Mouse (Mus musculus) intestine, embryonic 14.5 days (tissue): ENCODE data around the gene Gm19668. TPM values are rescaled to one million over a fixed set of nuclear protein-coding genes. Genes with fewer than 3 reads are reported as not detected.
A peak's percentile ranks its signal among the peaks of the same experiment; 100 is the strongest.
"Not testable (repeated sequence)": the region's sequence is repeated elsewhere in the genome, so short reads cannot be mapped to it uniquely, and the experiment has no call there.

Experiments used
- ATAC-seq: fragments of 200-750 bp; cut with Nextera tagmentation; replicated peaks from 2 replicates; pipeline ENCODE4 v1.8.0; 2017; ENCODE audit warnings: low read depth, moderate number of reproducible peaks, moderate TSS enrichment, moderate library complexity; ENCODE audit not compliant: low FRiP score, low TSS enrichment
- DNase-seq: peaks from one replicate; pipeline ENCODE4 v3.0.0-alpha.2; 2018; ENCODE audit warnings: low spot score
- H3K27ac ChIP-seq: fragments of 300-500 bp; sonication (generic); 2 replicates; pipeline ENCODE4 v1.5.1; 2014; ENCODE audit warnings: low read depth, mild to moderate bottlenecking, control low read depth
- H3K27me3 ChIP-seq: fragments of 300-500 bp; sonication (generic); replicated peaks from 2 replicates; pipeline ENCODE4 v1.6.1; 2014; ENCODE audit warnings: low read length, control low read depth; ENCODE audit not compliant: control insufficient read depth, insufficient read depth
- H3K36me3 ChIP-seq: fragments of 300-500 bp; sonication (generic); 2 replicates; pipeline ENCODE4 v1.6.1; 2014; ENCODE audit warnings: low read length, control low read depth; ENCODE audit not compliant: control insufficient read depth, insufficient read depth
- H3K4me1 ChIP-seq: fragments of 300-500 bp; sonication (generic); replicated peaks from 2 replicates; pipeline ENCODE4 v1.6.1; 2014; ENCODE audit warnings: low read length, control low read depth, mixed read lengths; ENCODE audit not compliant: control insufficient read depth, insufficient read depth
- H3K4me2 ChIP-seq: fragments of 300-500 bp; sonication (generic); 2 replicates; pipeline ENCODE4 v1.6.1; 2014; ENCODE audit warnings: low read length
- H3K4me3 ChIP-seq: fragments of 300-500 bp; sonication (generic); 2 replicates; pipeline ENCODE4 v1.5.1; 2014; ENCODE audit warnings: low read depth, low read length, control low read depth, mixed read lengths
- H3K9ac ChIP-seq: fragments of 300-500 bp; sonication (generic); 2 replicates; pipeline ENCODE4 v1.6.1; 2014; ENCODE audit warnings: mild to moderate bottlenecking, low read length
- H3K9me3 ChIP-seq: fragments of 300-500 bp; sonication (generic); 2 replicates; pipeline ENCODE4 v1.6.1; 2016; ENCODE audit warnings: low read length, control low read depth; ENCODE audit not compliant: control insufficient read depth
- WGBS: fragments of 180-500 bp; shearing (Covaris S2); extraction: QIAGEN DNeasy Blood & Tissue Kit; methylation state at CpG from one replicate; pipeline ENCODE4 v1.1.7; 2014; 5-methylcytosine and 5-hydroxymethylcytosine counted together
- polyA plus RNA-seq: library from polyadenylated mRNA; unstranded; fragments of >200 nt; fragmentation: Nextera tagmentation; extraction: Ambion mirVana; gene quantifications from 2 replicates; pipeline ENCODE4 v1.2.1, GENCODE M21; 2014

The Gm19668 gene
- polyA plus RNA-seq, 1 experiment from 2014 or later: not detected

DNA sequence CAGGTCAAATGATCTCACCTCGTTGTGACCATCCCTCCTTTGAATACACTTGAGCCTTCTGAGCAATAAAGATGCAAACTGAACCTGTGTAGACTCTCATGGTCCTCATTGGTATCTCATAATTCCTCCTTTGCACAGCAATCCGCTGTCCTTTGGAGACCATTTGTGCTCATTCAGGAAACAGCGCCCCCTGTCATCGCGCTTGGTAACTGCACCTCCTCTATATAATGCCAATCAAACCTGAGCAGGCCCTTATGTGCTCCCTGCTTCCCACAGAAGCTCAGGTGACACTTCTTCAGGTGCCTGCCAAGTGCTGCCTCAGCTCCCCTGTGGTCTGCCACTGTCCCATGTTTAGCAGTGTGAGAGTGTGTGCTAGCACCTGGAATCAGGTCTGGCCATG is 16.6 kb upstream of the Gm19668 start:
- Histone ChIP-seq H3K4me3 (no peak overlapping the region), H3K4me1 (no peaks in the 10 kb centered on the region), H3K9me3 (no peaks in the 10 kb centered on the region), H3K9ac (no peak overlapping the region), H3K27ac (no peak overlapping the region), H3K27me3 (no peaks in the 10 kb centered on the region), H3K4me2 (no peak overlapping the region), H3K36me3 (no peaks in the 10 kb centered on the region)
- 30% methylated on average over 5 of the region's 5 CpGs for WGBS
- DNase-seq (peak; percentile 59), ATAC-seq (no peak)

DNA sequence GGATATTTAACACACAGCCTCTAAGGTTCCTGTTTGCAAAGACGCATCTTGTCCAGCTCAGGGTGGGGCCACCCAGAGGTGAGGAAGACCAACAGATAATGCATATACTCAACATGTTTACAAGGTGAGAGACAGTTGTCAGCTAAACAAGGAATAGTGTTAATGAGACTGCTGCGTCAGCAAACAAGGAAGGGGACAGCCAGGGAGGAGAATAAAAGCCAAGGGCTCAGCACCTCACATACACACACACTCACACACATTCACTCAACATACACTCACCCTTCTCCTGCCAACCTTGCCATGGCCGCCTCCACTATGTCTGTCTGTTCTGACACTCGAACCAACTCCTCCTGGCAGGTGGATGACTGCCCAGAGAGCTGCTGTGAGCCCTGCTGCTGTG is 15.4 kb upstream of the Gm19668 start, which contains the start of gene Gm2696:
TSS of gene Gm2696 (plus strand) at position 301 of the 400 bp plus-strand sequence.
- Histone ChIP-seq H3K27me3 (no peaks in the 10 kb centered on the region), H3K4me1 (no peaks in the 10 kb centered on the region), H3K9me3 (0 out of 2 replicates have a peak, but pooled peaks cover 6% of the 10 kb centered on the region), H3K36me3 (no peaks in the 10 kb centered on the region), H3K9ac (no peak within 1 kb of the TSS), H3K27ac (no peak within 1 kb of the TSS), H3K4me3 (no peak within 1 kb of the TSS), H3K4me2 (no peak within 1 kb of the TSS)
- DNase-seq (no peak), ATAC-seq (no peak)
- 44% methylated on average over 4 of the region's 4 CpGs for WGBS

DNA sequence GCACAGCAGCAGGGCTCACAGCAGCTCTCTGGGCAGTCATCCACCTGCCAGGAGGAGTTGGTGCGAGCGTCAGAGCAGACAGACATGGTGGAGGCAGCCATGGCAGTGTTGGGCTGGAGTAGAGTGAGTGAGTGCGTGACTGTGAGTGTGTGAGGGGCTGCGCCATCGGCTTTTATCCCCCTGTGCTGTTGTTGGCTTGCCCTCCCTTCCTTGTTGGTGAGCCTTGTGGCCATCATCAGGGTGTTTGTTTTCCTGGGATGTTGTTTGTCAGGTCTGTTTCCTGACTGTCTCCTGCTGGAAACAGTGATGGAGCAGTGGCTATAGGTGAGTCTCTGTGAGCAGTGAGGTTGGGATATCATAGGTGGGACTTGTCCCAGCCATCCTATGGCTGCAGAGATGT is 12.8 kb upstream of the Gm19668 start, which contains the start of gene Gm9507:
TSS of gene Gm9507 (minus strand) at position 101 of the 400 bp plus-strand sequence.
- 70% methylated on average over 5 of the region's 5 CpGs for WGBS
- H3K4me3 ChIP-seq: no peak within 1 kb of the TSS
- no peak within 1 kb of the TSS for H3K9ac ChIP-seq
- no peaks in the 10 kb centered on the region for H3K36me3 ChIP-seq
- H3K27me3 ChIP-seq: no peaks in the 10 kb centered on the region
- DNase-seq (no peak), ATAC-seq (no peak)
- H3K27ac ChIP-seq: no peak within 1 kb of the TSS
- H3K4me2 ChIP-seq: no peak within 1 kb of the TSS
- 0 out of 2 replicates have a peak, but pooled peaks cover 6% of the 10 kb centered on the region for H3K9me3 ChIP-seq
- H3K4me1 ChIP-seq: no peaks in the 10 kb centered on the region

DNA sequence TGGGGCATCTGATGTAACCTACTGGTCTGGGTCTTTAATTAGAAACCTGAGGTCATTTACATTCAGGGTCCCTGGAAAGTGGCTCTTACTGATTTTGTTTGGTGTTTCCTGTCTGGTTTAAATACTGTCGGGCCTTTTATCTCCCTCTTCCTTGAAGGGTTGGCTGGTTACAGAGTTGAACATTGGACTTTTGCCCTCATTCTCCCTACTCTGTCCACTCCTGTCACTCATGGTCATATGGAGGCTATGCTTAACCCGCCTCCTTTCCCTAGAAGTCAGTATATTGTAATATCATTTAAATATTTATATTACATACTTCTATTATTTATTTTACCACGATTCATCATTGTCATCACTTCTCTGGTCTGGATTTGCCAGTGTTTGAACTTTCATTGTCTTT is 5.2 kb upstream of the Gm19668 start:
- DNase-seq (no peak), ATAC-seq (no peak)
- Histone ChIP-seq H3K9me3 (no peaks in the 10 kb centered on the region), H3K4me2 (no peak overlapping the region), H3K4me1 (no peaks in the 10 kb centered on the region), H3K27ac (no peak overlapping the region), H3K36me3 (no peaks in the 10 kb centered on the region), H3K4me3 (no peak overlapping the region), H3K27me3 (no peaks in the 10 kb centered on the region), H3K9ac (no peak overlapping the region)
- 74% methylated on average over 3 of the region's 3 CpGs for WGBS

DNA sequence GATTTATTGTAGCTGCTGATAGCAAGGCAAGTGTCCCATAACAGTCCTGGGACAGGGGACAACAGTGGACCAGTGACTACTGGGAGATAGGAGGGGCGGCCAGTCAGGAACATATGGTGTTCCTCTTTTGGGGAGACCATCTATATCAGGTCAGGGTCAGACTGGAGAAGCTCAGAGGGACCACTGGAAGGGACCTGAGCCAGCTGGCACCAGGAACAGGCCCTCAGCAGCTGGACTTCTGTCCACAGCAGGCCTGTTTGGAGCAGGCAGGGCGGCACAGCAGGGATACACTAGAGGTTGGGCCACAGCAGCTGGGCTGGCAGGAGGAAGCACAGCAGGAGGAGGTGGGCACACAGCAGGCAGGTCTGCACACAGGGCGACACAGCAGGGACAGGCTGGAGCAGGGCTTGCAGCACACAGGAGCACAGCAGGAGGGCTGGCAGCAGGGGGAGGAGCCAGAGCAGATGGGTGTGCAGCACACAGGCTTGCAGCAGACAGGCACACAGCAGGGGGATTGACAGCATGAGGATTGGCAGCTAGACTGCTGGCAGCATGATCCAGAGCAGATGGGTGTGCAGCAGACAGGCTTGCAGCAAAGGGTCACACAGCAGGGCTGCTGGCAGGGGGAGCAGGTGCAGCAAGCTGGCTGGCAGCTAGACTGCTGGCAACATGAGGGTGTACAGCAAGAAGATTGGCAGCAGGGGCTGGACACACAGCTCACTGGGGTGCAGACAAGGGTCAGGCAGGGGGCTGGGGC is 591 bp downstream of the Gm19668 start:
- WGBS: 46% methylated on average over 3 of the region's 3 CpGs
- H3K36me3 ChIP-seq, H3K27ac ChIP-seq, DNase-seq, H3K9ac ChIP-seq, H3K4me2 ChIP-seq, H3K9me3 ChIP-seq, H3K27me3 ChIP-seq, H3K4me3 ChIP-seq, ATAC-seq, H3K4me1 ChIP-seq: not testable (repeated sequence)

DNA sequence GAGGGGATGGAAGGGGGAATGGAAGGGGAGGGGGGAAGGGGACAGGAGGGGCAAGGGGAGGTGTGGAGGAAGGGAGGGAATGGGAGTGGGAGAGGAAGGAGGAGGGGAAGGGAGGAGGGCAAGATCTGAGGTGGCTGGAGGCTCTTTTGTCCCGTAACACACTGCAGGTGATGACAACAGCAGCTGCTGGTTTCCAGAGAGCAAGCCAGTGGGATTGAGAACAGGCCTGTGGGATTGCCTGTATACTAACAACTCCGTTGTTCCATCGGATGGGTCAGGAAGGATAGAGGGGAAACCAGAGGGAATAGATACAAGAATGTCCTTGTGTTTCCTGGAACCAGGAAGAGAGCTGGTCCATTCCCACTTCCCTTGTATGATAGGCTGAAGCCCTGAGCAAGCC is 1.3 kb downstream of the Gm19668 start:
- Histone ChIP-seq H3K27me3 (no peaks in the 10 kb centered on the region), H3K9ac (no peak overlapping the region), H3K4me2 (no peak overlapping the region), H3K9me3 (no peaks in the 10 kb centered on the region), H3K4me3 (no peak overlapping the region), H3K36me3 (no peaks in the 10 kb centered on the region), H3K4me1 (no peaks in the 10 kb centered on the region), H3K27ac (no peak overlapping the region)
- WGBS: 24% methylated on average over 3 of the region's 3 CpGs
- ATAC-seq (no peak), DNase-seq (no peak)

DNA sequence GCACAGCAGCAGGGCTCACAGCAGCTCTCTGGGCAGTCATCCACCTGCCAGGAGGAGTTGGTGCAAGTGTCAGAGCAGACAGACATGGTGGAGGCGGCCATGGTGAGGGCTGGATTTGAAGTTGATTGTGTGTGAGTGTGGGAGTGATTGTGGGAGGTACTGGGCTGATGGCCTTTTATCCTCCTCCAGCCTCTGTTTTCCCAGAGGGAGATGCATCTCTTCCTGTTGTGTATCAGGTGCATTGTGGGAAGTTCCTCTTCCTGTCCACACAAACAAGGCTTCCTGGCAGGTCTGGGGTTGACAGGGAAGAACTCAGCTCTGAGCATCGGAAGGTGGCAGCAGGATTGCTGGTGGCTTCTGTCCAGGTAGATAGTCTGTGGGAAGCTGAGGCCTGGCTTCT is 4.0 kb downstream of the Gm19668 start, which contains the start of gene Gm9639:
TSS of gene Gm9639 (minus strand) at position 101 of the 400 bp plus-strand sequence.
- no peaks in the 10 kb centered on the region for H3K4me1 ChIP-seq
- no peak within 1 kb of the TSS for H3K9ac ChIP-seq
- no peak within 1 kb of the TSS for H3K4me2 ChIP-seq
- no peak for ATAC-seq
- WGBS: 57% methylated on average over 2 of the region's 2 CpGs
- no peaks in the 10 kb centered on the region for H3K27me3 ChIP-seq
- H3K27ac ChIP-seq: no peak within 1 kb of the TSS
- no peaks in the 10 kb centered on the region for H3K9me3 ChIP-seq
- DNase-seq: no peak
- no peaks in the 10 kb centered on the region for H3K36me3 ChIP-seq
- no peak within 1 kb of the TSS for H3K4me3 ChIP-seq

DNA sequence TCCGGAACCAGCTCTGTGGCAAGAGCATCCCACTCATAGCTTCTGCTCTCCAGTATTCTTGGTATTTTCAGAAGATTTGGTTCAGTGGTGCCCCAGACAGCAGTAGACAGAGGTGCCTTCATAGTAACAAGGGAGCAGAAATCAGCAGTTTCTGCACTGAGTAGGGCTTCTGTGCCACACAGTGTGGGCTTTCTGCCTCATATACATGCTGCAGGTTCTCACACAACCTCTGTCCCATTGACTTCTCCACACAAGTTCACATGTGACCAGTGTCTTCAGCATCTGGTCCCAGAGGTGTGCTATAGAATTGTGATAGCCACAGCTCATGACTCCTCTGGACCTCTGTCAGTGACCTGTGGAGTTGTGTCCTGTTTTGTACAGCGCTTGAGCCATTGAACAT is 10.3 kb downstream of the Gm19668 start:
- Histone ChIP-seq H3K27ac (no peak overlapping the region), H3K27me3 (no peaks in the 10 kb centered on the region), H3K4me2 (no peak overlapping the region), H3K9ac (no peak overlapping the region), H3K36me3 (no peaks in the 10 kb centered on the region), H3K4me3 (no peak overlapping the region), H3K4me1 (no peaks in the 10 kb centered on the region), H3K9me3 (no peaks in the 10 kb centered on the region)
- WGBS: 81% methylated on average over 2 of the region's 2 CpGs
- no peak for DNase-seq
- no peak for ATAC-seq

DNA sequence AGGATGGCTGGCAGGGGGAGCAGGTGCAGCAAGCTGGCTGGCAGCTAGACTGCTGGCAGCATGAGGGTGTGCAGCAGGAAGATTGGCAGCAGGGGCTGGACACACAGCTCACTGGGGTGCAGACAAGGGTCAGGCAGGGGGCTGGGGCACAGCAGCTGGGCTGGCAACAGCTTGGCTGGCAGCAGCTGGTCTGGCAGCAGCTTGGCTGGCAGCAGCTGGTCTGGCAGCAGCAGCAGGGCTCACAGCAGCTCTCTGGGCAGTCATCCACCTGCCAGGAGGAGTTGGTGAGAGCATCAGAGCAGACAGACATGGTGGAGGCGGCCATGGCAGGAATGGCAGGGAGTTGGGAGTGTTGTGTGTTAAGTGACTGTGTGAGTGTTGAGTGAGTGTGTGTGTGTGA is 11.1 kb downstream of the Gm19668 start, which contains the start of gene Gm7137:
TSS of gene Gm7137 (minus strand) at position 325 of the 400 bp plus-strand sequence.
- H3K9ac ChIP-seq, ATAC-seq, DNase-seq, H3K4me3 ChIP-seq, H3K9me3 ChIP-seq, H3K36me3 ChIP-seq, H3K27ac ChIP-seq, H3K4me2 ChIP-seq, H3K27me3 ChIP-seq, H3K4me1 ChIP-seq: not testable (repeated sequence)
- no CpG with 5 or more reads among the region's 1 CpGs for WGBS
